Mouse (Mus musculus) CH12.LX (cell line): ENCODE data around the gene Anp32b.
A peak's percentile ranks its signal among the peaks of the same experiment; 100 is the strongest.

ENCODE experiments used
- CTCF ChIP-seq, 2 experiments: IDR thresholded peaks in 1 of 2; conservative IDR thresholded peaks in 1 of 2; 2 replicates each; pipeline ENCODE4 v1.5.1; 2011 to 2012; ENCODE audit warnings: low read depth in 2 of 2, low read length in 2 of 2, improper control_type of control experiment in 1 of 2, inconsistent platforms in 1 of 2, mild to moderate bottlenecking in 1 of 2, moderate library complexity in 1 of 2
- ELF1 ChIP-seq: IDR thresholded peaks from 2 replicates; pipeline ENCODE4 v1.6.1; 2014; ENCODE audit warnings: low read depth, mild to moderate bottlenecking, inconsistent platforms, low read length, improper control_type of control experiment
- EP300 ChIP-seq: IDR thresholded peaks from 2 replicates; pipeline ENCODE4 v1.6.1; 2011; ENCODE audit warnings: low read length, improper control_type of control experiment
- ETS1 ChIP-seq: conservative IDR thresholded peaks from 2 replicates; pipeline ENCODE4 v1.6.1; 2012; ENCODE audit warnings: low read depth, mild to moderate bottlenecking, inconsistent platforms, low read length, improper control_type of control experiment, moderate library complexity
- JUND ChIP-seq: conservative IDR thresholded peaks from 2 replicates; pipeline ENCODE4 v1.6.1; 2011; ENCODE audit warnings: low read depth, low read length, improper control_type of control experiment
- KAT2A ChIP-seq: IDR thresholded peaks from 2 replicates; pipeline ENCODE4 v1.6.1; 2012; ENCODE audit warnings: low read length, improper control_type of control experiment, inconsistent platforms; ENCODE audit not compliant: insufficient replicate concordance
- NRF1 ChIP-seq: IDR thresholded peaks from 2 replicates; pipeline ENCODE4 v1.6.1; 2014; ENCODE audit warnings: low read depth, mild to moderate bottlenecking, inconsistent platforms, low read length, improper control_type of control experiment, moderate library complexity
- POLR2A ChIP-seq: IDR thresholded peaks from 2 replicates; pipeline ENCODE4 v1.6.1; 2011; ENCODE audit warnings: low read depth, mild to moderate bottlenecking, improper control_type of control experiment, low read length
- USF1 ChIP-seq: IDR thresholded peaks from 2 replicates; pipeline ENCODE4 v1.6.1; 2014; ENCODE audit warnings: low read depth, mild to moderate bottlenecking, inconsistent platforms, low read length, improper control_type of control experiment

GRCm38 (mm10) chr4:46452481-46452850 lies 1.8 kb downstream of the Anp32b start:
- TF ChIP-seq CTCF (conservative IDR thresholded peaks at IDR 0.05 in 1 of 2, IDR thresholded peaks at IDR 0.05 in 1 of 2; ENCODE audit: low read depth in 2 of 2, low read length in 2 of 2) (no peak), JUND (no peak), NRF1 (no peak), EP300 (no peak), ELF1 (no peak; the same call in 1 of the 2 replicates), USF1 (peak; percentile 68), KAT2A (no peak), POLR2A (peak; percentile 65), ETS1 (peak; percentile 54)
